Mouse (Mus musculus) C2C12 (cell line): ENCODE data around the gene Ptk7.

Source experiments
- CEBPB ChIP-seq: IDR thresholded peaks from one replicate; pipeline ENCODE4 v1.6.1; 2011; ENCODE audit warnings: low read depth, mild to moderate bottlenecking, control low read depth, moderate library complexity
- CTCF ChIP-seq: IDR thresholded peaks from one replicate; pipeline ENCODE4 v1.5.1; 2011; ENCODE audit not compliant: control insufficient read depth, insufficient read depth, insufficient read length
- FOSL1 ChIP-seq: IDR thresholded peaks from one replicate; pipeline ENCODE4 v1.8.0; 2011; ENCODE audit warnings: mild to moderate bottlenecking, low read length; ENCODE audit not compliant: poor library complexity, insufficient read depth, severe bottlenecking
- MYOG ChIP-seq: IDR thresholded peaks from one replicate; pipeline ENCODE4 v1.6.1; 2011; ENCODE audit not compliant: control insufficient read depth, insufficient read length; ENCODE audit errors: extremely low read depth

GRCm38 (mm10) chr17:46644152-46644805 lies 15.0 kb upstream of the Ptk7 start:
- TF ChIP-seq CTCF = no peak
- TF ChIP-seq MYOG = no peak
- no peak for TF ChIP-seq CEBPB
- TF ChIP-seq FOSL1 = no peak
